Mouse (Mus musculus) activated CD4-positive, CD25-positive, alpha-beta regulatory T cell, adult 4 months (primary cell): Measurements from ENCODE around the gene Gale. TPM values are rescaled to one million over a fixed set of nuclear protein-coding genes. Genes with fewer than 3 reads are reported as not detected.
"Not testable (repeated sequence)": the region's sequence is repeated elsewhere in the genome, so short reads cannot be mapped to it uniquely, and the experiment has no call there.

ENCODE experiments used
- ATAC-seq: one replicate; pipeline ENCODE4 v1.8.0; 2017
- polyA plus RNA-seq, 2 experiments: library from polyadenylated mRNA; unstranded; fragments of 100-300 nt; shearing (Covaris generic); gene quantifications; one replicate each; pipeline ENCODE4 v1.2.1; 2017

Gene Gale
- polyA plus RNA-seq, 2 experiments from 2014 or later: 14.3 to 22.8 TPM

DNA sequence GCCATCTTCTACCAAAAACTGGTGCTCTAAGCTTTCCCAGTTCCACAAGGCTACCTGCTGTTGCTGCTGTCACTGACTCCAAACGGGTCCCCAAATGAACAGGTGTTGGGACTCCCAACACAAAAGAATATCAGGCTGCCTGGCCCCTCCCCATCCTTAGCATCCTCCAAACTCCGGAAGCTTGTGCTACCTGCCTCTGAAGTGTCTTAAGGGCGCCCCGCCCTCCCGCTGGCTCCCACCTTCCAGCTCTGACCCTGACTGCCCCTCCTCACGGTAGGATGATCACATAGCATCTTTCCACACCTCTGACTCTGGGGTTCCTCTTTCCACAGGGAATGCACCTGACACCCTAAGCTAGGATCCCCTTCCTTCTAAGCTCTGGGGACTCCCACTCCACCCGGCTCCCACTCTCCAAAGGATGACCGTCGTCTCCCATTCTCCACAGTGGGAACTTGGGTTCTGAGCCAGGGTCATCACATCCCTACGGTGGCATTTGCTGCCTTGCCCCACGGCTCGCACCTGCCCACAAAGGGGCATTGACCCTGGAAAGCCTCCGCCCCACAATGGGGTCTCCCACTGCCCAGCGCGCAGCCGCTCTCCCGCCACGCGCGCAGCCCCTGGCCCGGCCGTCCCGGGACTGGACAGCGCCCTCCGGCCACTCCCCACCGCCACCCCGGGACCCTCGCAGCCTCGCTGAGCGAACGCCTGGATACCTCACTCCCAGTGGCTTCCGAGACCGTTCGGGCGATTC is 8.5 kb downstream of the Gale start:
- ATAC-seq: peak; percentile 59

DNA sequence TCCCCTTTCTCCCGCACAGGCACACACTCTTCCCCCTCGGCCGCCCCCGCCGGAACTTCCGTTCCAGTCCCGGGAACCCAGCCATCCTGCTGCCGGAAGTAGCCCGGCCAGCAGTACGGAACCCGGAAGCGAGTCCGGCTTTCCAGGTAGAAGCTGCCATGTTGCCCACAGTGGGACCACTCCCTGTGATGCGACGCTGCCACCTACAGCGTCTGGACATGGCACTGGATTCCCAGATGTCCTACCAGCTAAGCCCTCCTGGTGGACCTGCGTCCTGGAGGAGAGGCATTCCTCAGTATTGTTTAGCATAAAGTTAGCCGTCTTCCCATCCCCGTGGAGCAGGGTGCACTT is 9.0 kb downstream of the Gale start, which contains the start of gene Lypla2:
TSS of gene Lypla2 (minus strand) at position 71 of the 351 bp plus-strand sequence.
- ATAC-seq: peak; percentile 77

DNA sequence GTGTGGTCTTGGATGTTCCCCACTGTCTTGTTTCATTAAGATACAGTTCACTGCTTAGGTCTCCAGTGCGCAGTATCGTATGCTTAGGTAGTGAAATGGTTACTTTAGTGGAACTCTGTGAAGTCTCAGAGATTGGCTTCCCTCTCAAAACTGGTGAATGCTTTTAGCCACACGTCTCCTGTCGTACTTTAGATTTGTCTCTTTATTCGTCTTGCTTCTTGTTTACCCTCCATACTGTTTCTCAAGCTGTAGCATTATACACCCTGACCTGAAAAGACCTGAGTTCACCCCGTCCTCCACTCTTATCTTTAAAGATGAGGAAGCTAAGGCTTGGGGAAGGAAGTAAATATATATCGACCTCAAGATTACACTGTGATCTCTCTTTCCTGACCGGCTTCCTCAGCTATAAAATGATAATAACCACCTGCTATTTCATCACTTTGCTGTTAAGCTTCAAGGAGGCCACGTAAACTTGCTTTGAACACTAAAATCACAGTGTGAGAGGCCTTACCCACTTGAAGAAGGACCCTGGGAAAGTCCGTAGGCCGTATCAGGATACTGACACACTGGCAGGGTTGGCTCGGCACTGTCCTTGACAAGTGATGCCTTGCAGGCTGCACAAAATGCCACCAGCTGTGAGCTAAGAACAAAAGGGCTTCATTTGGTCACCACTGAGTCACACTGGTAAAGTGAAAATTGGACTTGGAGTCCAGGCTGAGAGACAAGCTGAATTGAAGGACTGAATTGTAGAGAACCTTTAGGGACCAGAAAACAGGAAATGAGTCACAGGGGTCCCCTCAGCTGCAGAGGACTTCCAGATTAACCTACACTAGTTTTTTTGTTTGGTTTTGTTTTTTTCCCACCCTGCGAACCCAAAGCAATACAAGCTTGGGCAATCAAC is 9.6 kb downstream of the Gale start:
- no peak for ATAC-seq

DNA sequence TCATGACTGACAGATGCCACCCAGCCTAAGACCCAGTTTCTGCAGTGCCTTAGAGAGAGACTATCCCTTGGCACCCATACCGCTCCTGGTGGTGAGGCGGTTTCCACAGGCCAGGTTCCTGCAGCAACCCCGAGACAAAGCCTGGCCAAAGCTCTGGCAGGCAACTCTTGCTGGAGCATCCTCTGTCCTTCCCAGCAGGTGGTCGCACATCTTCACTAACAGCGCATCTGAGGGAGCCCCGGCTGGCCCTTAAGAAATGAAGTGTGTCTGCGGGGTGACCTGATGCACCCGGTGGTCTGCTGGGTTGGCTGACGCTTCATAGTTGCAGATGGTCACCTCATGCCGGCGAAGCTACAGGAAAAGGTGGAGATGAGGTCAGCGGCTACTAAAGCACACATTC is 12.6 kb downstream of the Gale start:
- ATAC-seq: no peak

DNA sequence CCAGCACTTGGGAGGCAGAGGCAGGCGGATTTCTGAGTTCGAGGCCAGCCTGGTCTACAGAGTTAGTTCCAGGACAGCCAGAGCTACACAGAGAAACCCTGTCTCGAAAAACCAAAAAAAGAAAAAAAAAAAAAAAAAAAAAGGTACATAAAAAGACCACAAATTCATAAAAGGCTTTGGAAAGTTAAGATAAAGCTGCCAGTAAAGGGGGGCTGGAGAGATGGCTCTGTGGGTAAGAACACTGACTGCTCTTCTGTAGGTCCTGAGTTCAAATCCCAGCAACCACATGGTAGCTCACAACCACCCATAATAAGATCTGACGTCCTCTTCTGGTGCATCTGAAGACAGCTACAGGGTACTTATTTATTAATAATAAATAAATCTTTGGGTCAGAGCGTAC is 16.7 kb downstream of the Gale start:
- ATAC-seq: not testable (repeated sequence)

DNA sequence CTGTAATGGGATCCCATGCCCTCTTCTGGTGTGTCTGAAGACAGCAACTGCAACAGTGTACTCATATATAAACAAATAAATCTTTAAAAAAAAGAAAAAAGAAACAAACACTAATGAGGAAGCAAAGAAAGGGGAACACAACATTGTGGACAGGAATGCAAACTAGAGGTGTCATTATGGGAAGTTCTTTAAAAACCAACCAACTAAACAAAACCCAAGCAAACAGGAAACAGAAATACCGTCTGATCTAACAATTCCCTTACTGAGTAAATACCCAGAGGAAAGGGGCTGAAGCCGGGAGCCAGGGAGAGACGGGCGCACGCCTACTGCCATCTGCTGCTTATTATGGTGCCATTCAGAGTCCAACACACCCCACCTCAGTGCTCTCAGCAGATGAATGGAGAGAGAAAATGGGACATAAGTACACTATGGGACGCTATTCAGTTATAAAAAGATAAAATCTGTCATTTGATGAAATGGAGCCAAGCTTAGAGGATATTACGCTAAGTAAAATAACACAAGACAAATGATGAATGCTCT is 18.1 kb downstream of the Gale start:
- no peak for ATAC-seq

DNA sequence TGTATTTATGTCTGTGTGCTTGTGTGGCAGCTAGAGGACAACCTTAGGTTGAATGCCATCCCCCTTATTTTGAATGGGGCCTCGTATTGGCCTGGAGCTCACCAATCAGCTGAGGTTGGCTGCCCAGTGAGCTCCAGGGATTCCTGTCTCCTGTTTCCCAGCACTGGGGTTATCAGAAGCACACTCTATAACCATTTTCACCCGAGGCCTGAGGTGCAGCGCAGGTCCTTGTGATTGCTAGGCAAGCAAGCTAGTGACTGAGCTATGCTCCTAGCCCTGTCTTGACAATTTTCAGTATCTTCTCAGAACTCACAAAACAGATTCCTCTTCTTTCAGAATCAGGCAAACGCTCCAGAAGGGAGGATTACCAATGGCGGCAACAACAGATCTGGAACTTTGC is 21.0 kb downstream of the Gale start:
- ATAC-seq: no peak

DNA sequence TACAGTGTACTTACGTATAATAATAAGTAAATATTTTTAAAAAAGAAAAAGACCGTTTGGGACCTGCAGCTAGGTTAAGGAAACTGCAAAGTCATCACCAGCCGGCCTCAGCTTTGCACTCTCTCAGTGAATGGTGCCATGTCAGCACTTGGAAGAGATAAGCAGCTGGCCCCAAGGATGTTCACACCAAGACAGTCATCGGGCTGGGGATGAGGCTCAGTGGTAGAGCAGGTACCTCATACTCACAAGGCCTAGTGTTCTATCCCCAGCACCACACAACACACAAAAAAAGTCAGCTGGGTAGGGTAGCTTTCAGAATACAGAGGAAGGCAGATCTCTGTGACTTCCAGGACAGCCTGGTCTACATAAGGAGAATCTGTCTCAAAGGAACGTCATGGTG is 21.7 kb downstream of the Gale start:
- ATAC-seq: no peak

DNA sequence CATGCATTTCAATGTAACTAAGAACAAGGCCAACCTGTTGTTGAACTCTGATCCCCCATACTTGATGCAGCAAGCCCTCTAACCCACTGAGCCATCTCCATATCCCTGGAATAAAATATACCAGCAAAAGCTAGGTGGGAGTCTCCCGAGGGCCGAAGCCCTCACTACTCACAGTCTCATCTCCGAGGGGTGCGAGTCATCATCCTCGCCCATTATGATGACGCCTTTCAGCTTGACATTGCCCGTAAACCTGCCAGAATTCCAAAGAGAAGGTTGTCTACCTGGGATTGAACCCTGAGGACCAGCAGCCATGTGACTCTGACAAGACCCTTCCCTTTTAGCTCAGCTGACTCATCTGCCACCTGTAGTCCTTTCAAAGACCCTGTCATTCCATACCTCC is 22.2 kb downstream of the Gale start:
- ATAC-seq: no peak

DNA sequence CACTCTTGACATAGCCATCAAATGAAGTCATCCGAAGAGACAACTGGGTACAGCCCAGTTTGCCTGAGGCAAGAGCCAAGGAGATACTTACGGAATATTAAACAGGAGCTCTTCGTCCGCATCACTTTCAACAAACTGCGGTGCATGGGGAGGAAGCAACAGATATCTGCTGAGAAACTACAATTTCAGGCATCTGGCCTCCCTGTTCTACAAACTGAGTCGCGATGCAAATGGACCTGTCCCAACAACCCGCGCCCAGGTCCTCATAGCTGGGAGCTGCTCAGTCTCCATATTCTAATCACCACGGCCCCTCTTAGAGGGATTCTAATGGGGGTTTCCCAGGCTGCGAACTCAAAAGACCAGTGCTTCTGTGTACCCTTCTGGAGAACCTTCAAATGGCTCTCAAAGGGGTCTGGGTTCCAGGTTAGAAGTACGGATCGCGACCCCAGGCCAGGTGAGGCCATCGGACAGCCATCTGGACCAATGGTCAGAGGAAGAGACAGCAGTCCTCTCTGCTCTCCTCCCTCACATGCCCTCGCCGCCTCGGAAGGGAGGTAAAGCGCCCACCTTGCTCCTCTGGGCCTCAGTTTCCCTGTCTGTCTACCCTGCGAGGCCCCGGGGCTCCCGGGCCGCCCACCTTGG is 22.9 kb downstream of the Gale start:
- no peak for ATAC-seq

DNA sequence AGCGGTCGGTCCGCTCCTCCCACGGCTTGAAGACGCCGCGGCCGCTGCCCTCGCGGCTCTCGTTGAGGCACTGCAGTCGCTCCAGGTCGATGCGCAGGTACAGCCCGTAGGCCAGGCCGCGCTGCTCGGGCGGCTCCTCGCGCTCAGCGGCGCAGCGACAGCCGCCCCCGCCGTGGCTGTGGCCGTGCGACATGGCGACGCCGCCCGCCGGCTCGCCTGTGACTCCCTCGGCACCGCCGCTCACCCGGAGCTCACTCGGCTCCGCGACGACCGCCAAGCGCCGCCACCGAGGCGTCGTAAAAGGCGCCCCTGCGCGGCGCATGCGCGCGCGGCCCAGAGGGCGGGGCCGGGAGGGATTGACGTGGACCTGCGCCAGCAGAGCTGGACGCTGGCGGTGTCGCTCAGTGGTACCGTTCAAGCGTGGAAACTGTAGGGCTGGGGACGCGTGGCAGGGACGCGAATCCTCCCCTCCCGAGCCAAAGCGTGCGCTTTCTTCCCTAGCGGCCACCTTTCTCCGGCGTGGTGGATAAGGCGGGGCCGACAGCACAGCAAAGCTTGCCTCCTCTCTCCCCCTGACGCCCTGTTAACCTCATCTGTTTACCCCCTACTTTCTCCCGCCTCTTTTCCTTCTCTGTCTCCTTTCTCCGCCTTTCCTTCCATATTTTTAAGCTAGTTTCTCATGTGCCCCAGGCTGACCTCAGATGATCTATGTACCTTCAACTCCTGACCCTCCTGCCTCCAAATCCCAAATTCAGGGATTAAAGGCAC is 23.6 kb downstream of the Gale start, which contains the start of gene Pithd1:
TSS of gene Pithd1 (minus strand) at position 322 of the 768 bp plus-strand sequence.
- ATAC-seq: peak; percentile 80

DNA sequence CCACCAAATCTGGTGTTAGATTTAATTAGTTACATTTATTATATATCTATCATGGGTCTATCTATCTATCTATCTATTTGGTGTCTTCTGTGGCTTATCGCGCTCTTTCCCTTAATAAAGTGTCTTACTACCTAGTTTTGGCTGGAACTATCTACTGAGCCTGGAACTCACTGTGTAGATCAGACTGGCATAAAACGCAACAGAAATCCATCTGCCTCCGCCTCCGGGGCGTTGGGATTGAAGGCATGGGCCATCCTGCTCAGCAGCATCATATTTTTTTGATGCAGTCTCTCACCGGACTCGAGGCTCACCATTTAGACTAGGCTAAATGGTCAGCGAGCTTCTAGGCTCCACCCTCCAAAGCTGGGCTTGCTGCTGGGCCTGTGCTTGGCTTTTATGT is 24.2 kb downstream of the Gale start:
- ATAC-seq: no peak

DNA sequence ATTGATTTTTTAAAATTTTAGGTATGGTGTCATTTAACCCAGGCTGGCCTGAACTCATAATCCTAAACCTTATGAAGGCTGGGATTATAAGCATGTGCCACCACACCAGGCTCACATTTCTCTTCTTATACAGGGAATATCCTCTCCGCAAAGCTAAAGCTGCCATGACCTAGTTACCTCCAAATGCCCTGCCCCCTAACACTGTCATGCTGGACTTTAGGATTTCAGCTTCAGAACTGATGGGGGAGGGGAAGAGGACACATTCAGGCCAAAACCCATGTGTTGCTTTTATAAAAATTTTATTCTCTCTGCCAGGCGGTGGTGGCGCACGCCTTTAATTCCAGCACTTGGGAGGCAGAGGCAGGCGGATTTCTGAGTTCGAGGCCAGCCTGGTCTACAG is 30.4 kb downstream of the Gale start:
- no peak for ATAC-seq

DNA sequence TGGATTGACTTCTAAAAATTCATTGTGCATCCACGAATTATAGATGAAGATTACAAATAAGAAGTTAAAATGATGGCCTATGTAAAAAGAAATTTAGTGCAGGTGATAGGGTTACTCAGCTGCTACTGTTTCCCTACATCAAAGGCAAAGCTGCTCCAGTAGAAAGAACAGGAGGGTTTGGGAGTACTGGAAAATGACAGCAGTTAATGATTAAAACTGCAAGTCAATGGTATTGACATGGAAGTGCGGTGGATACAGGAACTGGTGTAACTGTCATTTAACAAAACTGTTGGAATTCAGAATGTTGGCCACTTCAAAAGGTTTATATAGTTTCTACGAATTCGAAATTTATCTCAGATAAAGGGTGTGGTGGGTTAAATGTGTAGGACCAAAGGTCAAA is 31.6 kb downstream of the Gale start:
- ATAC-seq: no peak

DNA sequence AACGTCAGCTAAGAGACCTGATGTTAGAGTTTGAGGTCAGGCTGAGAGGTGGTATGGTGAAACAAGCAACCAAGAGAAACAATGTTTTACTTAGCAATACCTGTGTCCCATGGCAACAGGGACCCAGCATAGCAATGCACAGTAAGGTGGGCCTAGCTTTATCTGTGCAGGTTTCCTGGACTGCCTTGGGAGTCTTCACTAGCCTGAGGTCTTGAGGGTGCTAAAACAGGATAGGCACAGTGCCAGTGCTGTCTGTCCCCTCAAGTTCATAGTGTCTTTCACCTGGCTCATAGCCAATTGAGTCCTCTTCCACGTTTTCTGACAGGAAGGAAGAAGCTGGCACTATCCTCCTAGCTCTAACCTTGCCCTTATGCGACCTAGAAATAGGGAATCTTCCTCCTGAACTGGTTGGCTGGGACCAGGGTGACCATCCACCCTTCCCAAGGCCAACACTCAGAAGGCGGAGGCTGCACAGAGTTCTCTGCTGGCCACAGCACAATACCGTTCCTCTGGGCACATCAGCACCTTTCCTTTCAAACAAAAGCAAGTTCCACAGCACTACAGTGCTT is 40.7 kb downstream of the Gale start:
- no peak for ATAC-seq

DNA sequence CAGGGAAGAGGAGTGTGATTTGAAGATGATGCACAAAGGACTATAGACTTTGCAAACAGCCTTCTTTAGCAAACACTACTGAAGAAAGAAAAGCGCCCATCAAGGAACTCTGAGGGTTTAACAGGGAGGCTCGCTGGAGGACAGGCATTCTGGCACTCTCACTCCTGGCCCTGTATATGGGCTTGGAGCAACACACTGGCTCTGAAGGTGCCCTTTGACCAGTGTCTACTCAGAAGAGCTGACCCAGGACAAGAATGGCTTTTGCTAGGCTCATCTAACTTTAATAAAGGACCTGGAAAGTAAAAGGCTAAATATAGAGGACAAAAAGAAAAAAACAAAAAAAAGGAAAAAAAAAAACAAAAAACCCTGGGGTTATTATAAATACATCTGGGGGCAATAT is 41.4 kb downstream of the Gale start:
- no peak for ATAC-seq

DNA sequence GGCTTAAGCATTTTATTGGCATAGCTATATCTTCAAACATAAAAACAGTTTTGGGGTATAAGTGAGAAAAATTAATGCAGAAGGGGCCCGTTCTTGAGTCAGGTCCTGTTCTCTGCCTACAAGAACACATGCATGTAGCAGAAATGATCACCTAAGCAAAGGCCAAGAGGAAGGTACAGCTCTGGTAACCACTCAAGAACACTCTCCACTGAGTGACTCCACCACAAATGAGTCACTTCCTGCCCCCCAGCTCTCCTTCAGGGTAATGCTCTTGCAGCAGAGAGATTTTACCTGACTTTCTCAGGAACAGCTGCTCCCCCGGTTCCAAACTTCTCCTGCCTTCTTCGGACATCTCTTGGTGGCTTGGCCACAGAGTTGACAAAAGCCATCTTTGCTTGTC is 43.3 kb downstream of the Gale start:
- peak; percentile 88 for ATAC-seq

DNA sequence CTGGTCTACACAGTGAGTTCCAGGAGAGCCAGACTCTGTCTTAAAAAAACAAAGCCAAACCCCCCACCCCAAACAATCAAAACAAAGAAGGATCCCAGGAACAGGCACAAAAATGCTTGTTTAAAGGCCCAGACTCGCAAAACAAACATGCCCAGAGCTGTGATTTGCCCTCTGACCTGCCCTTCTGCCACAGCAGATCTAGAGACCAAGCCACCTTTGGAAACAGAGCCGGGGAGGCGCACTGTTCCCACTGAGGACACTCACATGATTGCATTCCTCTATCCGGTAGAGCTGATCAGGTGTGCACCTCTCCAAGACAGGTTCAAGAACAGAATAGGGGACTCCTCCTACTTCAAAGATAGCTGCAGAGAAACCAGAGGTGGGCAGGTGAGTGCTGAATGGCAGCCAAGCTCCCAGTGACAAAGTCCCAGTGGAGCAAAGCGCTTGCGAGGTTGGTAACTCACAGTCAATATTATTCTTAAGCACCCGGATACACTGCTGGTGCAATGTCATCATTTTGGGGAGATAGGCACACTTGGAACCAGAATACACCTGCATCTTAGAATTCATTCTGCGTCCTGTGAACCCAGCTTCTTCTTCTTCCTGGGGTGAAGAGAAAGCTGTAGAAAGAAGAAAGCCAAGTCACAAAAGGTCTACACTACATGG is 45.4 kb downstream of the Gale start:
- ATAC-seq: no peak

DNA sequence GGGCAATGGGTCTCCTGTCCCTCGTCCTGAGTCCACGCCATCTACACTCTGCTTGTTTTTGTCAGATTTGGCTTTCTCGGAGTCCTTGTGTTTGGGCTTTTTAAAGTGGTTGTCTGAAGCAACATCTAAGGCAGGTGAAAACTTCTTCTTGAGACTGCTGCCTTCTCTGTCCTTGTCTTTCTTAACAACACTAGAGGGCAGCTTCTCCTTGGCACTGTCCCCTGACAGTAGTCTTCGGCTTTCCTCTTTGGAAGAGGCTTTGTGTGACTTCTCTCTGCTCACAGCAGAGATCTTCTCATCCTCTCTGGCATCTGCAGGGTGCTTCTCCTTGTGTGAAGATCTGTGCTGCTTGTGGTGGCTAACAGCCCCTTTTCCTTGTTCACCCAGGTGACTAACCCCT is 47.1 kb downstream of the Gale start:
- no peak for ATAC-seq

DNA sequence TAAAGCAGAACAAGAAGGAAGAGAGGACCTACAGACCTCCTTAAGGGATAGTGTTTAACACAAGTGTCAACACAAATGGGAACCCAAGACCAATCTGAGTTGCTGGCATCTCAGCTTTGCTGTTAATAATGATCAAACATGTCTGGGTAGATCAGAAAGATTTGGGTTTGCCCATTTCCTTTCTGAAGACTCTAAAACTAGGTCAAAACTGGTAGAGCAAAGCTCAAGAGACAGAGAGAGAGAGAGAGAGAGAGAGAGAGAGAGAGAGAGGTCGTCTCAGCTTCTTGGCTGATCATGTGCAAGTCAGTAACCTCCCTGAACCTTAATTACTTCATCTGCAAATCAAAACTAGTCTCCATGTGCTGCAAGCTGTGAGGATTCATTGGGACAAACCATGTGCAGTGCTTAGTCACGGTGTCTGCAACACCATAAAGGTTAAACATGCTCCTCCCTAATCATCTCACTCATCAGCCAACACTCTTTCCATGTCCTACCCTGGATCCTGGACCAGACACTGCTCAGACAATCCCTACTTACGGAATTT is 52.6 kb downstream of the Gale start:
- ATAC-seq: peak; percentile 84
